Mouse (Mus musculus) heart, embryonic 13.5 days (tissue): Measurements from ENCODE around the gene Dnaja4. TPM values are rescaled to one million over a fixed set of nuclear protein-coding genes. Genes with fewer than 3 reads are reported as not detected.

Experiments
- ATAC-seq: fragments of 200-750 bp; cut with Nextera tagmentation; 2 replicates; pipeline ENCODE4 v1.8.0; 2017; ENCODE audit warnings: moderate TSS enrichment; ENCODE audit not compliant: insufficient number of reproducible peaks, low FRiP score, low TSS enrichment; ENCODE audit errors: extremely low read depth
- H3K27ac ChIP-seq: fragments of 300-500 bp; sonication (generic); replicated peaks from 2 replicates; pipeline ENCODE4 v1.5.1; 2015; ENCODE audit warnings: moderate library complexity, mild to moderate bottlenecking, inconsistent platforms
- H3K27me3 ChIP-seq: fragments of 300-500 bp; sonication (generic); replicated peaks from 2 replicates; pipeline ENCODE4 v1.6.1; 2015; ENCODE audit warnings: mild to moderate bottlenecking, inconsistent platforms
- H3K36me3 ChIP-seq: fragments of 300-500 bp; sonication (generic); 2 replicates; pipeline ENCODE4 v1.6.1; 2015; ENCODE audit warnings: mild to moderate bottlenecking, inconsistent platforms
- H3K4me1 ChIP-seq: fragments of 300-500 bp; sonication (generic); 2 replicates; pipeline ENCODE4 v1.6.1; 2015; ENCODE audit warnings: inconsistent platforms
- H3K4me2 ChIP-seq: fragments of 300-500 bp; sonication (generic); 2 replicates; pipeline ENCODE4 v1.6.1; 2015; ENCODE audit warnings: inconsistent platforms, mild to moderate bottlenecking, moderate library complexity
- H3K4me3 ChIP-seq: fragments of 300-500 bp; sonication (generic); 2 replicates; pipeline ENCODE4 v1.5.1; 2015; ENCODE audit warnings: moderate library complexity, mild to moderate bottlenecking, inconsistent platforms
- H3K9ac ChIP-seq: fragments of 300-500 bp; sonication (generic); 2 replicates; pipeline ENCODE4 v1.6.1; 2015; ENCODE audit warnings: inconsistent platforms, mild to moderate bottlenecking, moderate library complexity
- H3K9me3 ChIP-seq: fragments of 300-500 bp; sonication (generic); 2 replicates; pipeline ENCODE4 v1.6.1; 2016; ENCODE audit warnings: inconsistent platforms
- WGBS: fragments of 180-500 bp; shearing (Covaris S2); methylation state at CpG from one replicate; pipeline ENCODE4 v1.1.7; 2015; ENCODE audit warnings: mixed read lengths; 5-methylcytosine and 5-hydroxymethylcytosine counted together
- polyA plus RNA-seq: library from polyadenylated mRNA; unstranded; fragments of >200 nt; fragmentation: Nextera tagmentation; extraction: Ambion mirVana; gene quantifications from 2 replicates; pipeline ENCODE4 v1.2.1, GENCODE M21; 2015

Gene Dnaja4
- polyA plus RNA-seq, 1 experiment from 2014 or later, result 23.2 TPM

DNA sequence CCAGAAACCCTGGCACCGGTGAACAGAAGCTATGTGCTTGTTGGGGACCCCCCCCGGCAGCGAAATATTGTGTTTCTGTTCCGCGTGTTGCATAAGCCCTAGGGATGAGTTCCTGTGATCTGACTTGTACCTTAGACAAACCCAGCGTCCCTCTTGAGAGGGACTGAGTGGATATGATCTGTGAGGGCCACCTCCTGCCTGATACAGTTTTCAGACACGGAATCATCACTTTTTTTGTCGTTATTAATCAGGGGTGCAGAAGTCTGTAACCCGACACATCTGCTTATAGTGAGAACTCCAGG is 1.5 kb downstream of the Dnaja4 start:
- Histone ChIP-seq H3K4me2 (peak overlapping the region; percentile 92), H3K9me3 (no peaks in the 10 kb centered on the region), H3K4me3 (peak overlapping the region; percentile 79), H3K4me1 (peaks cover 63% of the 10 kb centered on the region), H3K36me3 (no peaks in the 10 kb centered on the region), H3K27ac (peak overlapping the region; percentile 90), H3K9ac (peak overlapping the region; percentile 93), H3K27me3 (peaks cover 6% of the 10 kb centered on the region)
- 18% methylated on average over 9 of the region's 9 CpGs for WGBS
- ATAC-seq, result no peak

DNA sequence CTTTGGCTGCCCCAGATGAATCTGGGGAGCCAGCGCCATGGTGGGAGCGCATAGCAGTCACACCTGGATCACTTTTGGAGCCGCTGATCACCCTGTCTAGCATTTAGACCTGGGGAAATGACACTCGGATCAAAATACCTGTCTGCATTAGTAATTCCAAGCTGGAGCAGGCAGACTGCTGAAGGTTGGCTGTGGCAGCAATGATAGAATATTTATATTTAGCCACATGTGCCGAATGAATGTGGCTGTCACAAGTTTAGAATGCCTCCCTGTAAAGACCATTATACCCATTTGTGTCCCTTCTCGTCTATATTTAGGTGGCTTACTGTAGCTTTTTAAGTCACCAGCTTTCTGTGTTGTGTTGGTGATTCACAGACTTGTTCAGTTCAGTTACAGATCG is 2.1 kb downstream of the Dnaja4 start:
- peak overlapping the region; percentile 93 for H3K9ac ChIP-seq
- H3K36me3 ChIP-seq, result no peaks in the 10 kb centered on the region
- WGBS, result 46% methylated on average over 7 of the region's 7 CpGs
- H3K4me1 ChIP-seq, result peaks cover 69% of the 10 kb centered on the region
- H3K27ac ChIP-seq, result peak overlapping the region; percentile 90
- ATAC-seq, result no peak
- H3K4me3 ChIP-seq, result peak overlapping the region; percentile 79
- peaks cover 6% of the 10 kb centered on the region for H3K27me3 ChIP-seq
- H3K9me3 ChIP-seq, result no peaks in the 10 kb centered on the region
- H3K4me2 ChIP-seq, result peak overlapping the region; percentile 92

DNA sequence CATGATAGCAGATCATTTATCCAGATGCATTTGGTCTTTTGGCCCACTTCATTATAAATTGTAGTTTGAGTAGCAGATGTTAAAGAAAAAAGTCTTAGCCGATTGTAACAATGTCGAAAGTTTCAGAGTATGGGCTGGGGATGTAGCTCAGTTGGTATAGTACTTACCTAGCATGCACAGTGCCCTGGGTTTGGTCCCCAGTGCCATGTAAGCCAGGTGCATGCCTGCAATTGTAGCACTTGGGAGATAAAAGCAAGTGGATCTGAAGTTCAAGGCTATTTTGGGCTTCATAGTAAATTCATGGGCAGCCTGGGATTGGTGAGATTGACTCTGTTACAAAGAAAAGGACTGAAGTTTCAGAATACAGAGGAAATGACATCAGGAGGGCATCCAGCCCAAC is 3.9 kb downstream of the Dnaja4 start:
- H3K4me2 ChIP-seq, result peak overlapping the region; percentile 92
- peaks cover 5% of the 10 kb centered on the region for H3K27me3 ChIP-seq
- no peaks in the 10 kb centered on the region for H3K9me3 ChIP-seq
- 78% methylated on average over 2 of the region's 2 CpGs for WGBS
- H3K4me3 ChIP-seq, result peak overlapping the region; percentile 79
- H3K27ac ChIP-seq, result peak overlapping the region; percentile 90
- ATAC-seq, result no peak
- H3K36me3 ChIP-seq, result peaks cover 10% of the 10 kb centered on the region; the same call in 1 of the 2 replicates
- peaks cover 80% of the 10 kb centered on the region for H3K4me1 ChIP-seq
- H3K9ac ChIP-seq, result peak overlapping the region; percentile 17

DNA sequence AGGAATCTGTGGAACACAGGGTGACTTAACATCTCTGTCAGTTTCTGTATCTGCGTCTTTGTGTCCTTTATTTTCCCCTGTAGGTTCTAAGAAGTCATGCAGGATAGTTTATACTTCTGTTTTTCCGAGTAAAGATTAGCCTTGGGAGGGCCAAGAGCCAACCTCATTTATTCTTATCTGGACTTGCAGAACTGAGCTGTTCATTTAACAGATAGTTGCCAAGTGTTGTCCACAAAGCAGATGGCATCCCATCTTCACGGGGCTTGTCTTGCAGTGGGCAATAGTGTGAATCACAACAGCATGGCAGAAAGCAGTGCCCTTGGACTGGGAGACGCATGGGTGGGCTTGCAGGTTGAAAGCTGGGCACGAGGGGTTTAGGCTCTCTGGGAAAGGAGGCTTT is 5.7 kb downstream of the Dnaja4 start:
- WGBS, result 67% methylated on average over 5 of the region's 5 CpGs

DNA sequence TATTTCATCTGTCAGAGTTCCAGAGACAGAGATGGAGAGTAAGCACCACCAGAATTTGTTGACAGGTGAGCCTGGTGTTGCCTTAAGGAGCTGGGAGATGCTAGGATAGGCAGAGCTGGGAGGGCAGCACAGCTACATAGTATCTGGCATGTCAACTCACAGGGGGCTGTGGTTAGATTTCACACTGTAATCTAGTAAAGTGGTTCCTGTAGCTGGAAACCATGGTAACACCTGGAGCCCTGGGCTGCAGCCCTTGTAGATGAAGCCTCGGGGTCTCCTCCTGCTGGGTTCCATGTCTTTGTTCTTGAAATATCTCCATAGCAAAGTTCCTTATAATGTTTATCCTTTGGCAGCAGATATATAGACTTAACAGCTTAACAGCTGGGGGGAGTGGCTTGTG is 6.9 kb downstream of the Dnaja4 start:
- 0 out of 2 replicates have a peak, but pooled peaks cover 3% of the 10 kb centered on the region for H3K27me3 ChIP-seq
- H3K4me2 ChIP-seq, result no peak overlapping the region
- no peaks in the 10 kb centered on the region for H3K9me3 ChIP-seq
- no peak for ATAC-seq
- WGBS, result 52% methylated on average over 1 of the region's 1 CpGs
- H3K9ac ChIP-seq, result no peak overlapping the region
- H3K4me3 ChIP-seq, result no peak overlapping the region
- H3K4me1 ChIP-seq, result peaks cover 66% of the 10 kb centered on the region
- H3K27ac ChIP-seq, result no peak overlapping the region
- peaks cover 36% of the 10 kb centered on the region for H3K36me3 ChIP-seq

More for the DNA sequence above, 5.7 kb downstream of the Dnaja4 start:
- H3K9ac ChIP-seq, result no peak overlapping the region
- no peak for ATAC-seq
- H3K27ac ChIP-seq, result no peak overlapping the region
- peak overlapping the region; percentile 92; the same call in 1 of the 2 replicates for H3K4me2 ChIP-seq
- H3K4me3 ChIP-seq, result no peak overlapping the region
- H3K27me3 ChIP-seq, result 0 out of 2 replicates have a peak, but pooled peaks cover 3% of the 10 kb centered on the region
- H3K4me1 ChIP-seq, result peaks cover 74% of the 10 kb centered on the region
- H3K9me3 ChIP-seq, result no peaks in the 10 kb centered on the region
- peaks cover 24% of the 10 kb centered on the region for H3K36me3 ChIP-seq

DNA sequence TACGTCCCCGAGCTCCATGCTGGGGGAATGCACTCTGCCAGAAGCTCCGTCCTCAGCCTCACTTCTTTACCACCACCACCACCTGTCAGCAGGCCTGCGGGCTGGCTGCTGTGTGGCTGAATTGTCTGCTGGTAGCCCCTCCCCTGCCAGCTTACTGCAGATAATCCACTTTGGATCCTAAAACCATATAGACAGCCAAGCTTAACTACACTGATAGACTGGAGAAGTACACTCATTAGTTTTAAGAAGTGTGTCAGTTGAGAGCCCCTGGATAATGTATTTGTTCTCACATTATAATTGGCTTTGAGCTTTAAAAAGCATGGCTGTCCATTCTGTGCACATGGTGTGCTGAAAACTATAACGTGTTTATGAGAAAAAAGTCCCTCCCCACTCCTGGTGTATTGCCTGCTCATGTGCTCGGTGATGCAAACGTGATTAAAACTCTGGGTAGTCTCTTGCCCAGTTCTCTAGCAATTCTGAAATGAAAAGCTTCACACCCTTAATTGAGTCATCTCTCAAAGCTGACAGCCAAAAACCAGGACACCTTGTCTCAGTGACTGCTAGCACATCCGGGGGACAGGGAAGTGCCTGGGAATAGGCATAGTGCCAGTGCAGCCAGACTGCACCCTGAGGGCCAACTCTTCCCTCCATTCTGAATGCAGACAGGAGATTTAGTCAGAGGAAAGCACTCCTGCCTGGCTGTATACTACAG is 8.8 kb downstream of the Dnaja4 start:
- H3K4me3 ChIP-seq, result no peak overlapping the region
- H3K27me3 ChIP-seq, result no peaks in the 10 kb centered on the region
- no peak overlapping the region for H3K9ac ChIP-seq
- peaks cover 48% of the 10 kb centered on the region for H3K4me1 ChIP-seq
- WGBS, result 45% methylated on average over 8 of the region's 8 CpGs
- no peaks in the 10 kb centered on the region for H3K9me3 ChIP-seq
- no peak overlapping the region for H3K4me2 ChIP-seq
- peaks cover 55% of the 10 kb centered on the region for H3K36me3 ChIP-seq
- no peak for ATAC-seq
- H3K27ac ChIP-seq, result no peak overlapping the region

DNA sequence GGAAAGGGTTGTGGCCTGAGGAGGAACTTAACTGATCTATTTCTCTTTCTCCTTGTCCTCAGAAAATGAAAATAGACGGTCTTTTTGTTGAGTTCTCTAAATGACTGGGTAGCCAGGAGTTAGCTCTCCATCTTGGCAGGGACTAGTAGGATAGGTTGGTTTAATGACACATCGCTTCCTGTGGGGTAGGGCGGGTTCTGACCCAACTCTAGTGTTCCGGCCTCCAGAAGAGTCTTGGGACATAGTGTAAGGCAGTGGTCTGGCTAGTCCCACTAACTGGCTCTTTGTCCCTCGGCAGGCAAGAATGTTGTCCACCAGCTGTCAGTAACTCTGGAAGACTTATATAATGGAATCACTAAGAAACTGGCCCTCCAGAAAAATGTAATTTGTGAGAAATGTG is 9.4 kb downstream of the Dnaja4 start:
- no peak for ATAC-seq
- H3K9ac ChIP-seq, result no peak overlapping the region
- 81% methylated on average over 5 of the region's 5 CpGs for WGBS
- H3K4me2 ChIP-seq, result no peak overlapping the region
- no peak overlapping the region for H3K27ac ChIP-seq
- H3K4me1 ChIP-seq, result peaks cover 42% of the 10 kb centered on the region
- no peaks in the 10 kb centered on the region for H3K9me3 ChIP-seq
- H3K4me3 ChIP-seq, result no peak overlapping the region
- H3K27me3 ChIP-seq, result no peaks in the 10 kb centered on the region
- peaks cover 62% of the 10 kb centered on the region for H3K36me3 ChIP-seq

DNA sequence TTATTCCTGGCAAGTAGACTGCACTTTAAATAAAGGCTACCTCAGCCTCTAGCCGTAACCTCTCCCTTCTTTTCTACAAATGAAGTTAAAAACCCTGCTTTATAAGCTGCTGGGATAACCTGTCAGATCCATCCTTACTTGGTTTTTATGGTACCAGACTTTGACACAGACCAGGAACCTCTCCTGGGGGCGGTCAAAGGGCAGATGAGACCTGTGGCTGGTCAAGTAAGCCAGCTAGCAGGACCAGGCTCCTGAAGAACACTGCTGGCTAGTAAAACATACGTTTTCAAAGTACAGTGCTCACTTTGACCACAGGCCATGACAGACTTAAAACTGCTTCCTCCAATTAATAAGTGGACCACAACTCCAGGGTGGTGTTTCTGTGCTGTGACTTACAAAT is 17.1 kb downstream of the Dnaja4 start:
- no peak overlapping the region for H3K9ac ChIP-seq
- no peaks in the 10 kb centered on the region for H3K9me3 ChIP-seq
- no peak overlapping the region for H3K4me3 ChIP-seq
- peaks cover 99% of the 10 kb centered on the region for H3K36me3 ChIP-seq
- ATAC-seq, result no peak
- no peaks in the 10 kb centered on the region for H3K27me3 ChIP-seq
- WGBS, result 88% methylated on average over 3 of the region's 3 CpGs
- H3K27ac ChIP-seq, result no peak overlapping the region
- no peak overlapping the region for H3K4me2 ChIP-seq
- H3K4me1 ChIP-seq, result no peaks in the 10 kb centered on the region

DNA sequence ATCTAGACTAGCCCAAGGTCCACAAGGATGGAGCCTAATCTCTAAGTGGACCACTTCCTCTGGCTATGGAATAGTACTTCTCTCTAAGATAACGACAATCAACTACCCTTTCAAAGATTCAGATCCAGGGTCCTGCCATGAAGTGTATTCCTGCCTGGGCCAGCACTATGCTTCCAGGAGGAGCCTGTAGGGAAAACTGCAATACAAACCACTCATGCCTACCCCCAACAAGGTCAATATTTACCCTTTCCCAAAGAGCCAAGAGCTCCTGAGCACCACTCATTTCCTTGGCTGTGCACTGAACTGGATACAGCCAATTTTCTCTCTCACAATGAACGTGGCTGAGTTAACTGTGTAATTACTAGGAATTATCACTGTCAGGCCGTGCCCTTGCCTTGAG is 18.9 kb downstream of the Dnaja4 start:
- WGBS, result 74% methylated on average over 3 of the region's 3 CpGs
- ATAC-seq, result no peak

DNA sequence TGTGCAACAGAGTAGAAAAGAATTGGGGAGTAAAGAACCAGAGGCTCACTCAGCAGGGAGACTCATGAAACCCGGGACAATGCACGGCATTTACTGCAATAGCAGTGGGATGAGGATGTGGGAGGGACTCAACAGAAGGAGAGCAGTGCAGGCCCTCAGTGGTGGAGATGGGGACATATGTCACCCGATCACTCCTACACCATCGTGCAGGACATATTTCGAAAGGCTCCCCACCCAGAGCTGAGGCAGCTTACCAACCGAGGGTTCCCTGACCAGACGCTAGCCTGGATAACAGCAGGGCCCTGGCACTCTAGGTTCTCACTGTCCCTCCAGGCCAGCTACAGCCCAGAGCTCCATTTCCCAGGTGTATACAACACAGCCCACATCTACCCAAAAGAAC is 23.5 kb downstream of the Dnaja4 start:
- no peak for ATAC-seq
- Histone ChIP-seq H3K9me3 (no peaks in the 10 kb centered on the region), H3K4me1 (no peaks in the 10 kb centered on the region), H3K27me3 (no peaks in the 10 kb centered on the region), H3K4me3 (no peak overlapping the region), H3K36me3 (peaks cover 95% of the 10 kb centered on the region), H3K27ac (no peak overlapping the region), H3K4me2 (no peak overlapping the region), H3K9ac (no peak overlapping the region)
- 81% methylated on average over 7 of the region's 7 CpGs for WGBS

More for the DNA sequence above, 18.9 kb downstream of the Dnaja4 start:
- Histone ChIP-seq H3K27ac (no peak overlapping the region), H3K27me3 (no peaks in the 10 kb centered on the region), H3K4me1 (no peaks in the 10 kb centered on the region), H3K4me2 (no peak overlapping the region), H3K4me3 (no peak overlapping the region), H3K9me3 (no peaks in the 10 kb centered on the region), H3K9ac (no peak overlapping the region), H3K36me3 (peaks cover 95% of the 10 kb centered on the region)

DNA sequence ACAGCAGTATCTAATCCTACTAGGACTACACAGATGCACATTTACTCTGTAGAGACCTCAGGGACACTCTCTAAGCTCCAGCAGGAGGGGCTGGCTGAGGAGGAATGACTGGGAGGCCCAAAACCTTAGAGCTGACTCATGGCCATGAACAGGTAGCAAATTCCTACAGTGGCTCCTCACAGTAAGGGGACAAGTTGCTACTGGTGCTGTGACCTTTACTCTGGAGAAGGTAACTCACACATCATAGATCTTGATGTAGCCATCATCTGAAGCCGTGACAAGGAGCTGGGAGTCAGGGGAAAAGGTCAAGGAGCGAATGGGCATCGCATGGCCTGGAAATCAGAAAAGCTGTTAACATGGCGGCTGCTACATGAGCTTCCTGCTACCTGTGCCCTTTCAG is 23.9 kb downstream of the Dnaja4 start:
- no peak overlapping the region for H3K27ac ChIP-seq
- no peak for ATAC-seq
- no peak overlapping the region for H3K4me3 ChIP-seq
- no peak overlapping the region for H3K9ac ChIP-seq
- 91% methylated on average over 4 of the region's 4 CpGs for WGBS
- H3K27me3 ChIP-seq, result no peaks in the 10 kb centered on the region
- peaks cover 95% of the 10 kb centered on the region for H3K36me3 ChIP-seq
- no peaks in the 10 kb centered on the region for H3K4me1 ChIP-seq
- no peaks in the 10 kb centered on the region for H3K9me3 ChIP-seq
- no peak overlapping the region for H3K4me2 ChIP-seq

DNA sequence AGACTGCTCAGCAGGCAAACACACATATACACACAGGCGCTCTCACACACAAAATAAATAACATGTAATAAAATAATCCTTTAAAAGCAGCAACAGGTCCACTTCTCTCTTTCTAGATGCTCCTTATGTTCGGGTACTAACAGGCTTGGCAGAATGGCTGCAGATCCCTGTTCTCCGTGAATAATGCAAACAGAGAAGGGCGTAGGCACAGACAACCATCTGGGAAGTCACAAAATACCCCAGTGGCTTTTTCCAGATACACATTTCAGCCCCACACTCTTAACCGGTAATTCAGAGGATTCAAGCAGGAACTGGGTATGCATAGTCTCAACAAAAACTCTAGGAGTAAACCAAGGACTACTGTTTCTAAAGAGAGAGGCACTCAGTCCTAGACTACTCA is 27.6 kb downstream of the Dnaja4 start:
- no peak for ATAC-seq
- H3K9ac ChIP-seq, result no peak overlapping the region
- peaks cover 96% of the 10 kb centered on the region for H3K36me3 ChIP-seq
- H3K4me1 ChIP-seq, result no peaks in the 10 kb centered on the region
- H3K27me3 ChIP-seq, result no peaks in the 10 kb centered on the region
- no peak overlapping the region for H3K27ac ChIP-seq
- no peak overlapping the region for H3K4me3 ChIP-seq
- 78% methylated on average over 5 of the region's 5 CpGs for WGBS
- H3K9me3 ChIP-seq, result no peaks in the 10 kb centered on the region
- H3K4me2 ChIP-seq, result no peak overlapping the region
